Mouse (Mus musculus) lung, embryonic 16.5 days (tissue): ENCODE measurements around the gene Fcer1g. TPM values are rescaled to one million over a fixed set of nuclear protein-coding genes. Genes with fewer than 3 reads are reported as not detected.

Experiments
- ATAC-seq: fragments of 200-750 bp; cut with Nextera tagmentation; 2 replicates; pipeline ENCODE4 v1.8.0; 2017; ENCODE audit warnings: low read depth, mild to moderate bottlenecking, moderate library complexity
- H3K27ac ChIP-seq: fragments of 300-500 bp; sonication (generic); 2 replicates; pipeline ENCODE4 v1.5.1; 2014; ENCODE audit warnings: mild to moderate bottlenecking, control low read depth, low read length
- H3K27me3 ChIP-seq: fragments of 300-500 bp; sonication (generic); 2 replicates; pipeline ENCODE4 v1.6.1; 2014; ENCODE audit warnings: low read depth, low read length, mixed read lengths; ENCODE audit not compliant: control insufficient read depth, insufficient read depth
- H3K36me3 ChIP-seq: fragments of 300-500 bp; sonication (generic); 2 replicates; pipeline ENCODE4 v1.6.1; 2014; ENCODE audit warnings: low read length; ENCODE audit not compliant: control insufficient read depth, insufficient read depth
- H3K4me1 ChIP-seq: fragments of 300-500 bp; sonication (generic); replicated peaks from 2 replicates; pipeline ENCODE4 v1.6.1; 2014; ENCODE audit warnings: low read length, mixed read lengths; ENCODE audit not compliant: control insufficient read depth, insufficient read depth
- H3K4me2 ChIP-seq: fragments of 300-500 bp; sonication (generic); 2 replicates; pipeline ENCODE4 v1.6.1; 2014; ENCODE audit warnings: low read depth, low read length, control low read depth
- H3K4me3 ChIP-seq: fragments of 300-500 bp; sonication (generic); 2 replicates; pipeline ENCODE4 v1.5.1; 2014; ENCODE audit warnings: mild to moderate bottlenecking, low read length, control low read depth
- H3K9ac ChIP-seq: fragments of 300-500 bp; sonication (generic); 2 replicates; pipeline ENCODE4 v1.6.1; 2014; ENCODE audit warnings: low read length, control low read depth
- H3K9me3 ChIP-seq: fragments of 300-500 bp; sonication (generic); 2 replicates; pipeline ENCODE4 v1.6.1; 2016; ENCODE audit warnings: low read length; ENCODE audit not compliant: control insufficient read depth
- WGBS: fragments of 180-500 bp; shearing (Covaris S2); extraction: QIAGEN DNeasy Blood & Tissue Kit; methylation state at CpG from one replicate; pipeline ENCODE4 v1.1.7; 2014; 5-methylcytosine and 5-hydroxymethylcytosine counted together
- polyA plus RNA-seq: library from polyadenylated mRNA; unstranded; fragments of >200 nt; fragmentation: Nextera tagmentation; extraction: Ambion mirVana; gene quantifications from 2 replicates; pipeline ENCODE4 v1.2.1, GENCODE M21; 2015

The Fcer1g gene
- polyA plus RNA-seq, 1 experiment from 2014 or later, result 52.8 TPM

DNA sequence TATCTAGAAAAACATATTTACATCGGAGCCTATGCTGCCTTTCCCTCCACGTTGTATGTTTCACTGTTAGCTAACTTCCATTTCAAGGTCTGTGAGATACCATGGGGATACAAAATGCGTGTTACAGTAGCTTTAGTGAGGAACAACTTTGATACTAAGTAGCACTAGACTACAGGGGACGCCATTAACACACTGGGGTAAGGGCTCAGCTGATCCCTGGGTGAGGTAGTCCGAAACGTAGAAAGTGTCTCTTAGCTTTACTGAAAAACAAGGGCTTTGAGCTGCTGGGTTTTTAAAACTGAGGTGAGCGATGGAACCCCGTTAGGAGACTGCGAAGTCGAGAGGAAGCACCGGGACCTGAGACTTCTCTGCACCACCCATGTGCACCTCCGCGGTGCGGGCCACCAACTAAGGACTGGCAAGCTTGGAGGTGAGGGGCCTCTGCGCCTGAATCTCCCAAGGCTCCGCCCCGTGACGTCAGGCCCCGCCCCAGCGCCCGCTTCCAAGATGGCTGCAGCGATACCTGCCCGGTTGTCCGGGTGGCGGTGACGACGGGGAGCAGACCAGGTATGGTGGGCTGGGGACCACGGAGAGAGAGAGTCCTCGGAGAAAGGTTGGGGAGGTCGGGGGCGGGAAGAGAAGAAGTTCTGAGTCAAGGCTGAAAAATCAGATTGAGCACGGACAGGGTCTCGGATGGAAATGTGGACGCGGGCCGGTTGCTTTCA lies 35.8 kb upstream of the Fcer1g start, which contains the start of gene B4galt3:
Gene B4galt3 (plus strand): TSS at position 481 of the 725 bp plus-strand sequence.
- no peaks in the 10 kb centered on the region for H3K27me3 ChIP-seq
- peak; percentile 96 for ATAC-seq
- 4% methylated on average over 36 of the region's 36 CpGs for WGBS
- H3K4me1 ChIP-seq, result peaks cover 15% of the 10 kb centered on the region
- H3K9me3 ChIP-seq, result no peaks in the 10 kb centered on the region
- H3K27ac ChIP-seq, result peak within 1 kb of the TSS; percentile 80
- H3K9ac ChIP-seq, result peak within 1 kb of the TSS; percentile 81
- peak within 1 kb of the TSS; percentile 73 for H3K4me2 ChIP-seq
- peaks cover 21% of the 10 kb centered on the region for H3K36me3 ChIP-seq
- peak within 1 kb of the TSS; percentile 77 for H3K4me3 ChIP-seq

DNA sequence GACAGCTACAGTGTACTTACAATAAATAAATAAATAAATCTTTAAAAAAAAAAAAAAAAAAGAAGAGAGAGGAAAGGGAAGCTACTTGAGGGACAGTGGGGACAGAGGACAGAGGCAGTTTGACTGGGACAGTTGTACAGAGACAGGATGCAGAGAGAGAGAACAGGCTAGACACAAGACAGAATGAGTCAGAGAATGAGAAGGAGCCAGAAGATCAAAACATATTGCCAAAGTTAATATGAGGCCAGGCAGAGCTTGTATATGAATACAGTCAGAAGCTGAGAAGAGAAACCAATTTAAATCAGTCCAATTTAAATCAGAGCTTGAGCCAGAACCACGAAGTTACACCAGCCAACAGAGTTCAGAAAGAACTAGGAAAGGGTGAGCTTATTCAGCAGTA lies 34.2 kb upstream of the Fcer1g start:
- Histone ChIP-seq H3K27ac (no peak overlapping the region), H3K9ac (no peak overlapping the region), H3K36me3 (peaks cover 6% of the 10 kb centered on the region; the same call in 1 of the 2 replicates), H3K4me1 (peaks cover 19% of the 10 kb centered on the region), H3K27me3 (no peaks in the 10 kb centered on the region), H3K4me3 (no peak overlapping the region), H3K4me2 (no peak overlapping the region), H3K9me3 (no peaks in the 10 kb centered on the region)
- 70% methylated on average over 1 of the region's 1 CpGs for WGBS
- no peak for ATAC-seq

DNA sequence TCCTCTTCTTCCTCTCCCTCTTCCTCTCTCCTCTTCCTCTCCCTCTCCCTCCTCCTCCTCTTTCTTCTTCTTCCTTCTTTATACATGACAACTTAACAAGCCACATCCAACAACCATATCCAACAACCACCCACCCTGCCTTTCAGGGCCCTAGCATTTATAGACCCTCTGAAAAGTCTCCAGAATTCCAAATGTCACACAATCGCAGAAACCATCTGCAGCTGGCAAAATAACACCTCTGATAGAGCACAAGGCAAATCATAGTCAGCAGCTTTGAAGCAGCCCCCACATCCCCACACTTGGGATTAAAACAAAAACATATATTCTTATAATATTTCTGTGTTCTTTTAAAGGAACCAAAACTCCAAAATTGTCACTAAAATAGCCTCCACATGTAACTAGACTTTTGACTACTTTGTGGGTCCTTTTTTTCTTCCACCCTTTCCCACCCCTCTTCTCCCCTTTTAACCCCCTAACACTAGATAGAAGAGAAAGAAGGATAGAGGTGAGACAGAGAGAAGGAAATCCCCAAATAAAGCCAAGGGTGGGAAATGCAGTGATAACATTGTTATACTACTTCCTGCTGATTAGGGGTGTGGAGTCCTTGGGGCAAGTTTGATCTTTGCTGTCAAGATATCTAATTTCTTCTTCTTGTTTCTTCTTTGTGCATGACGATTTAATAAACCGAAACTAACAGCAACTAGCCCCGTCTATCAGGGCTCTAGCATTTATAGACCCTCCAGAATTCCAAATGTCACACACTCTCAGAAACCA lies 32.0 kb upstream of the Fcer1g start:
- peaks cover 22% of the 10 kb centered on the region for H3K4me1 ChIP-seq
- no peaks in the 10 kb centered on the region for H3K27me3 ChIP-seq
- WGBS, result 42% methylated on average over 4 of the region's 4 CpGs
- H3K36me3 ChIP-seq, result no peaks in the 10 kb centered on the region
- no peak overlapping the region for H3K27ac ChIP-seq
- H3K4me3 ChIP-seq, result no peak overlapping the region
- no peak overlapping the region for H3K4me2 ChIP-seq
- ATAC-seq, result no peak
- H3K9me3 ChIP-seq, result no peaks in the 10 kb centered on the region
- no peak overlapping the region for H3K9ac ChIP-seq

DNA sequence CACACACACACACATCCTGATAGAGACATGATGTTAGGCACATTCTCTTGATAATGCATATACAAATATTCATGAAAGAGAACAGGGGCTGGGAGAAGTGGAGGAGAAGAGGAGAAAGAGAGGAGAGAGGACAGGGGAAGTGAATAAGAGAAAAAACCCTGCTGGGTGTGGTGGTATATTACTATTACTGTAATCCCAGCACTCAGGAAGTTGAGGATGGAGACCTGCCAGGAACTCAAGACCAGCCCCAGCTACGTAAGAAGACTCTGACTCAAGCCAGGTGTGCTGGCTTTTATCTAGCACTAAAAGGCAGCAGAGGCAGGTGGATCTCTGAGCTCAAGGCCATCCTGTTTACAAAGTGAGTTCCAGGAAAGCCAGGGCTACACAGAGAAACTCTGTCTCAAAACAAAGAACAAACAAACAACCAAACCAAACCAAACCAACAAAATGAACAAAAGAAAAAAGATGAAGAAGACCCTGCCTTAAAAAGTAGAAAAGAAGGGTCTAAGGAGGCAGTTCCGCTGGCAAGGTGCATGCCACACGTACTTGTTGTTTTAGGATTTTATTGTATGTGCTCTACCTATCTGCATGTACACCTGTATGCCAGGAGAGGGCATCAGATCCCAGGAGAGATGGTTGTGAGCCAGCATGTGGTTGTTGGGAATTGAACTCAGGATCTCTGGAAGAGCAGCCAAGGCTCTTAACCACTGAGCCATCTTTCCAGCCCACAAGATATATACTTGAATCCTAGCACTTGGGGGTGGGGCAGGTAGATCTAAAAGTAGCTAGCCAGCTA lies 29.7 kb upstream of the Fcer1g start:
- no peaks in the 10 kb centered on the region for H3K27me3 ChIP-seq
- H3K9ac ChIP-seq, result no peak overlapping the region
- H3K4me2 ChIP-seq, result no peak overlapping the region
- no peaks in the 10 kb centered on the region for H3K36me3 ChIP-seq
- H3K9me3 ChIP-seq, result no peaks in the 10 kb centered on the region
- H3K27ac ChIP-seq, result peak overlapping the region; percentile 92
- peaks cover 31% of the 10 kb centered on the region for H3K4me1 ChIP-seq
- 65% methylated on average over 3 of the region's 3 CpGs for WGBS
- ATAC-seq, result peak; percentile 5
- no peak overlapping the region for H3K4me3 ChIP-seq

DNA sequence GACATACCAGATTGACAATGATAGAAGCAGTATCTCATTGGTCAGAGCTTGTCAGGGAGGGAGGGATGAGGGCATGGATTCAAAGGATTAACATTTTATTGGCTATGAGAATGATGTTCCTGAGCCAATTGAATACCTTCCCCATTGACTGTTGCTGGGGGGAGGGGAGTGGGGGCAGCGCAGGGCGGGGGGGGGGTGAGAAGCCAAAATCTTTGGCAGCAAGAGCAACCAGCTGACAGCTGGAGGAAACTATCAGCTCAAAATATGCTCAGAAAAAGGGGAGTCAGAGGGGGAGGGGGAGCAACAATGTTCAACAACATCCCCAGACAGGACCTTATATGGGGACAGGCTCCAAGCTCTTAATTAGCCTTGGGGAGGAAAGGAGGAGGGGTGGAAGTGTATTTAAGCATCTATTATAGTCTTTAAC lies 29.0 kb upstream of the Fcer1g start:
- peak overlapping the region; percentile 97 for H3K27ac ChIP-seq
- H3K4me3 ChIP-seq, result no peak overlapping the region
- no peak overlapping the region for H3K9ac ChIP-seq
- 0% methylated on average over 1 of the region's 2 CpGs for WGBS
- no peaks in the 10 kb centered on the region for H3K27me3 ChIP-seq
- H3K4me1 ChIP-seq, result peaks cover 31% of the 10 kb centered on the region
- H3K36me3 ChIP-seq, result no peaks in the 10 kb centered on the region
- ATAC-seq, result peak; percentile 93
- H3K9me3 ChIP-seq, result no peaks in the 10 kb centered on the region
- H3K4me2 ChIP-seq, result peak overlapping the region; percentile 48; the same call in 1 of the 2 replicates

DNA sequence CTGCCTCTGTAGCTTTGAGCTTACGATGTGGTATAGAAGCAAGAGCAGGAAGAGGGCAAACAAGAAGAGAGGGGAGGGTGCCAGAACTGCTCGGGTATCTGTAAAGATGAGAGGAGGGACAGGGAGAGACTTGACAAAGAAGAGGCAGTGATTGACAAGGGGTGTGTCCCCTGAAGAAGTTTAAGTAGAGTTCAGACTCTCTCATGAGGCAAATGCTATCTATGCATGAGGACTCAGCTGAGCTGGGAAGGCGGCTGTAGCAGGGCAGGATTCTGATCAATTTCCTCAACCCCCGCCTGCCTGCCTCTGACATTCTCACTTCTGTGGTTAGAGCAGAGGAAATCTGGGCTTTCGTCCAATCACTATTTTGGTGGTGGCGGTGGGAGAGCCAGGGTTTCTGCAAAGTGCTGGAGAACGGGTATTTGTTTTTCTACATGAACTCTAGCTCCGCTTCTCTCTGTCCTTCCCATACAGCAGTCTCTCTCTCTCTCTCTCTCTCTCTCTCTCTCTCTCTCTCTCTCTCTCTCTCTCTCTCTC lies 28.5 kb upstream of the Fcer1g start:
- Histone ChIP-seq H3K9ac (peak overlapping the region; percentile 38; the same call in 1 of the 2 replicates), H3K4me1 (peaks cover 31% of the 10 kb centered on the region), H3K4me2 (peak overlapping the region; percentile 48), H3K27ac (peak overlapping the region; percentile 97), H3K4me3 (peak overlapping the region; percentile 24), H3K9me3 (no peaks in the 10 kb centered on the region), H3K27me3 (no peaks in the 10 kb centered on the region), H3K36me3 (no peaks in the 10 kb centered on the region)
- WGBS, result 1% methylated on average over 8 of the region's 8 CpGs
- ATAC-seq, result peak; percentile 88

DNA sequence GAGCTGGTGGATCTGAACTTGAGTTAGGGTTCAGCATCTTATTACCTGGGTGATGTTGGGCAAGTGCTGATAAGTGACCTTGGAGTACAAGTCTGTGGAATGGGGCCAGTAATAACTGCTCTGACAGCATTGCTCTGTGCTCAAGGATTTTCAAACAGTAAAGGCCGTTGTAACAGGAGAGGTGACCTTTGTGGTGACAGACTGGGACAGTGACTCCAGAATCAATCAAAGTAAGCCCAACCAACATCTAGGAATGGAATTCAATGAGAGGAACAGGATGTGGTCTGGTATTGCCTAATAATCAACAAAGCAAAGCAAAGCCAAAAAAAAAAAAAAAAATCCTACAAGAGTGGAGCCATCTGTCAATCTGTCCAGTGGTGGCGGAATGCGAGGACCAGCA lies 26.2 kb upstream of the Fcer1g start:
- no peak overlapping the region for H3K9ac ChIP-seq
- no peak for ATAC-seq
- no peak overlapping the region for H3K4me2 ChIP-seq
- no peaks in the 10 kb centered on the region for H3K9me3 ChIP-seq
- H3K36me3 ChIP-seq, result no peaks in the 10 kb centered on the region
- H3K4me3 ChIP-seq, result no peak overlapping the region
- peak overlapping the region; percentile 4; the same call in 1 of the 2 replicates for H3K27ac ChIP-seq
- peaks cover 31% of the 10 kb centered on the region for H3K4me1 ChIP-seq
- H3K27me3 ChIP-seq, result no peaks in the 10 kb centered on the region
- 35% methylated on average over 3 of the region's 3 CpGs for WGBS

DNA sequence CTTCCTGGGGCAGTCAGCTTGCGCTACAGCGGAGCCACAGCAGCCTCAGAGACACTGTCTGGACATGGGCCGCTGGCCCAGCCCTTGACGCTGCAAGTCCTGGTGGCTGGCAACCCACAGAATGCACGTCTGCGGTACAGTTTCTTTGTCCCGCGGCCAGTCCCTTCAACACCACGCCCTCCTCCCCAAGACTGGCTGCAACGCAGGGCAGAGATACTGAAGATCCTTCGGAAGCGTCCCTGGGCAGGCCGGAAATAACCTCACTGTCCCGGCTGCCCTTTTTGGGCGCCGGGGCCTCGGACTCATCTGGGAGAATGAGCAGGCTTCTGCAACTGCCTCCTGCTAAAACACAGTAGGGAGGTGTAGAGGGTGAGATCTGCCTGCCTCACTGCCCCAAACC lies 24.8 kb upstream of the Fcer1g start:
- no peaks in the 10 kb centered on the region for H3K36me3 ChIP-seq
- H3K27me3 ChIP-seq, result no peaks in the 10 kb centered on the region
- H3K9me3 ChIP-seq, result no peaks in the 10 kb centered on the region
- no peak overlapping the region for H3K4me3 ChIP-seq
- no peak overlapping the region for H3K9ac ChIP-seq
- ATAC-seq, result no peak
- H3K4me1 ChIP-seq, result peaks cover 31% of the 10 kb centered on the region
- 76% methylated on average over 17 of the region's 17 CpGs for WGBS
- H3K27ac ChIP-seq, result no peak overlapping the region
- no peak overlapping the region for H3K4me2 ChIP-seq
